Mouse (Mus musculus) CH12.LX (cell line): Measurements from ENCODE around the gene Postn.

ENCODE experiments used
- CHD1 ChIP-seq: IDR thresholded peaks from 2 replicates; pipeline ENCODE4 v1.6.1; 2012; ENCODE audit warnings: low read depth, low read length, improper control_type of control experiment, inconsistent platforms
- CTCF ChIP-seq, 2 experiments: IDR thresholded peaks in 1 of 2; conservative IDR thresholded peaks in 1 of 2; 2 replicates each; pipeline ENCODE4 v1.5.1; 2011 to 2012; ENCODE audit warnings: low read depth in 2 of 2, low read length in 2 of 2, improper control_type of control experiment in 1 of 2, inconsistent platforms in 1 of 2, mild to moderate bottlenecking in 1 of 2, moderate library complexity in 1 of 2
- E2F4 ChIP-seq: IDR thresholded peaks from 2 replicates; pipeline ENCODE4 v1.6.1; 2011; ENCODE audit warnings: low read depth, low read length, improper control_type of control experiment; ENCODE audit not compliant: insufficient replicate concordance
- IRF4 ChIP-seq: IDR thresholded peaks from 2 replicates; pipeline ENCODE4 v1.6.1; 2014; ENCODE audit warnings: low read depth, mild to moderate bottlenecking, inconsistent platforms, low read length, improper control_type of control experiment
- JUN ChIP-seq: IDR thresholded peaks from 2 replicates; pipeline ENCODE4 v1.6.1; 2011; ENCODE audit warnings: low read depth, mild to moderate bottlenecking, low read length, improper control_type of control experiment, moderate library complexity; ENCODE audit not compliant: insufficient read depth
- MAZ ChIP-seq: IDR thresholded peaks from 2 replicates; pipeline ENCODE4 v1.6.1; 2012; ENCODE audit warnings: low read depth, mild to moderate bottlenecking, inconsistent platforms, low read length, improper control_type of control experiment, moderate library complexity
- PAX5 ChIP-seq: IDR thresholded peaks from 2 replicates; pipeline ENCODE4 v1.6.1; 2012; ENCODE audit warnings: low read length, inconsistent platforms, mixed read lengths
- POLR2A ChIP-seq: IDR thresholded peaks from 2 replicates; pipeline ENCODE4 v1.6.1; 2011; ENCODE audit warnings: low read depth, mild to moderate bottlenecking, improper control_type of control experiment, low read length
- RAD21 ChIP-seq: IDR thresholded peaks from 2 replicates; pipeline ENCODE4 v1.6.1; 2011; ENCODE audit warnings: low read depth, mild to moderate bottlenecking, low read length, improper control_type of control experiment, moderate library complexity
- SIN3A ChIP-seq: IDR thresholded peaks from 2 replicates; pipeline ENCODE4 v1.6.1; 2012; ENCODE audit warnings: low read length, improper control_type of control experiment, inconsistent platforms

DNA sequence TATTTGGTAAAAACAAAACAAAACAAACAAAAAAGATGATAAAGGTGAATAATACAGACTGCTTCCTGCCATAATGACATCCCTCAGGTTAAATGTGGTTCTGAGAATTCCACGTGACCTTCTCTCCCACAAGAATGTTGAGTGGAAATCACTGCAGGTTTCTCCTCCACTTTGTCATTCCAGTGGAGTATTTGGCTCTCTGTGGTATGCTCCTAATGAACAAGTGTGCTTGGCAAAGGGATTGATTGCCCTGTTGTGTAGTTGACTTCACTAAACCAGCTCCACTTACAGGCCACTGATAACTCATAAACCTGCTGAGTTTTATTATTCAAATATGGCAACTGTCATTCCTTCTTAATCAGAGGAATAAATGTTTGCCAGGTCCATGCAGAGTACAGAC is 39.7 kb downstream of the Postn start:
- no peak for TF ChIP-seq POLR2A
- TF ChIP-seq CTCF (conservative IDR thresholded peaks at IDR 0.05 in 1 of 2, IDR thresholded peaks at IDR 0.05 in 1 of 2; ENCODE audit: low read depth in 2 of 2, low read length in 2 of 2): no peak
- TF ChIP-seq IRF4: no peak
- no peak for TF ChIP-seq RAD21
- TF ChIP-seq MAZ: no peak
- no peak for TF ChIP-seq PAX5
- TF ChIP-seq SIN3A: no peak
- TF ChIP-seq JUN: no peak
- no peak for TF ChIP-seq E2F4
- TF ChIP-seq CHD1: no peak
